Mouse (Mus musculus) forebrain, embryonic 13.5 days (tissue): Measurements from ENCODE around the gene Gm49368. TPM values are rescaled to one million over a fixed set of nuclear protein-coding genes. Genes with fewer than 3 reads are reported as not detected.

Experiments
- ATAC-seq: fragments of 200-750 bp; cut with Nextera tagmentation; 2 replicates; pipeline ENCODE4 v1.8.0; 2017
- H3K27ac ChIP-seq: fragments of 300-500 bp; sonication (generic); 2 replicates; pipeline ENCODE4 v1.5.1; 2015; ENCODE audit warnings: inconsistent platforms, mild to moderate bottlenecking, moderate library complexity
- H3K27me3 ChIP-seq: fragments of 300-500 bp; sonication (generic); 2 replicates; pipeline ENCODE4 v1.6.1; 2015; ENCODE audit warnings: mild to moderate bottlenecking, inconsistent platforms
- H3K36me3 ChIP-seq: fragments of 300-500 bp; sonication (generic); 2 replicates; pipeline ENCODE4 v1.6.1; 2015; ENCODE audit warnings: mild to moderate bottlenecking, inconsistent platforms; ENCODE audit not compliant: poor library complexity, severe bottlenecking
- H3K4me1 ChIP-seq: fragments of 300-500 bp; sonication (generic); 2 replicates; pipeline ENCODE4 v1.6.1; 2015; ENCODE audit warnings: inconsistent platforms
- H3K4me2 ChIP-seq: fragments of 300-500 bp; sonication (generic); 2 replicates; pipeline ENCODE4 v1.6.1; 2015; ENCODE audit warnings: inconsistent platforms, mild to moderate bottlenecking, moderate library complexity
- H3K4me3 ChIP-seq: fragments of 300-500 bp; sonication (generic); 2 replicates; pipeline ENCODE4 v1.5.1; 2015; ENCODE audit warnings: mild to moderate bottlenecking, inconsistent platforms
- H3K9ac ChIP-seq: fragments of 300-500 bp; sonication (generic); 2 replicates; pipeline ENCODE4 v1.6.1; 2015; ENCODE audit warnings: mild to moderate bottlenecking, inconsistent platforms
- H3K9me3 ChIP-seq: fragments of 300-500 bp; sonication (generic); replicated peaks from 2 replicates; pipeline ENCODE4 v1.6.1; 2016; ENCODE audit warnings: inconsistent platforms
- WGBS: fragments of 180-500 bp; shearing (Covaris S2); methylation state at CpG from one replicate; pipeline ENCODE4 v1.1.7; 2015; 5-methylcytosine and 5-hydroxymethylcytosine counted together
- polyA plus RNA-seq: library from polyadenylated mRNA; unstranded; fragments of >200 nt; fragmentation: Nextera tagmentation; extraction: Ambion mirVana; gene quantifications from 2 replicates; pipeline ENCODE4 v1.2.1, GENCODE M21; 2015

Gm49368 gene
- polyA plus RNA-seq, 1 experiment from 2014 or later = not detected

DNA sequence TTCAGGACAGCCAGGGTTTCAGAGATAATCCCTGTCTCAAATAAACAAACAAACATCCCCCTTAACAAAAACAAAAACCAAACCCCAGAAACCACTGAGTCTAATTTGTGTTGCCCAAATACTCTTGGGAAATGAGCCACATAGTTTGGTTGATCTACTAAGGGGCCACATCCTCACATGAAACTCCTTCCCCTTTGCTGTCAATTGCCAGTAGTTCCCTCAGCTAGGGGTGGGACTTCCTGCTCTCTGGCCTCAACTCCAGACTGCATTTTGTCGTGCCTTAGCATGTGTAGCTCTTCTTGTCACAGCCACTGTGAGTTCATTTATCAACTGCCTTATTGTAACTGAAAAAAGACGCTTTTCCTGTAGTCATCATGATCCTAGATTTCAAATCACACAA is 47.8 kb downstream of the Gm49368 start:
- no peak for ATAC-seq
- Histone ChIP-seq H3K4me2 (no peak overlapping the region), H3K9ac (no peak overlapping the region), H3K4me1 (no peaks in the 10 kb centered on the region), H3K4me3 (no peak overlapping the region), H3K36me3 (no peaks in the 10 kb centered on the region), H3K27ac (no peak overlapping the region), H3K9me3 (no peaks in the 10 kb centered on the region), H3K27me3 (no peaks in the 10 kb centered on the region)
- 73% methylated on average over 2 of the region's 2 CpGs for WGBS

DNA sequence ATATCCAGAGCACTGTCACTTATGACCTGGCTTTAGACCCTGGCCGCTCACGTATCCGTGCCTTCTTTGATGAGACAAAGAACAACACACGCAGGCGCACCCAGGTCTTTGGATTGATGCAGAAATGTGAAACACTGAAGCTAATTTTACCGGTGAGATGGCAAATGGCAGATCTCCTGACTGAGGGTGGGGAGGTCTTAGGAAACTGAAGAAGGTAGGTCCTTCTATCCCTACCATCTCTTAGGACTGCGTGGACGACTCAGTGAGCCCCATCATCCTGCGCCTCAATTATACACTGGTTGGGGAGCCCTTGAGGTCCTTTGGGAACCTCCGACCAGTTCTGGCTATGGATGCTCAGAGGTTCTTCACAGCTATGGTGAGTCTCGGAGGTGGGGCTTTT is 49.6 kb downstream of the Gm49368 start:
- no peaks in the 10 kb centered on the region for H3K4me1 ChIP-seq
- no peak overlapping the region for H3K4me2 ChIP-seq
- H3K36me3 ChIP-seq = no peaks in the 10 kb centered on the region
- no peaks in the 10 kb centered on the region for H3K9me3 ChIP-seq
- no peak overlapping the region for H3K27ac ChIP-seq
- ATAC-seq = no peak
- no peak overlapping the region for H3K4me3 ChIP-seq
- no peak overlapping the region for H3K9ac ChIP-seq
- H3K27me3 ChIP-seq = no peaks in the 10 kb centered on the region
- 89% methylated on average over 11 of the region's 11 CpGs for WGBS

DNA sequence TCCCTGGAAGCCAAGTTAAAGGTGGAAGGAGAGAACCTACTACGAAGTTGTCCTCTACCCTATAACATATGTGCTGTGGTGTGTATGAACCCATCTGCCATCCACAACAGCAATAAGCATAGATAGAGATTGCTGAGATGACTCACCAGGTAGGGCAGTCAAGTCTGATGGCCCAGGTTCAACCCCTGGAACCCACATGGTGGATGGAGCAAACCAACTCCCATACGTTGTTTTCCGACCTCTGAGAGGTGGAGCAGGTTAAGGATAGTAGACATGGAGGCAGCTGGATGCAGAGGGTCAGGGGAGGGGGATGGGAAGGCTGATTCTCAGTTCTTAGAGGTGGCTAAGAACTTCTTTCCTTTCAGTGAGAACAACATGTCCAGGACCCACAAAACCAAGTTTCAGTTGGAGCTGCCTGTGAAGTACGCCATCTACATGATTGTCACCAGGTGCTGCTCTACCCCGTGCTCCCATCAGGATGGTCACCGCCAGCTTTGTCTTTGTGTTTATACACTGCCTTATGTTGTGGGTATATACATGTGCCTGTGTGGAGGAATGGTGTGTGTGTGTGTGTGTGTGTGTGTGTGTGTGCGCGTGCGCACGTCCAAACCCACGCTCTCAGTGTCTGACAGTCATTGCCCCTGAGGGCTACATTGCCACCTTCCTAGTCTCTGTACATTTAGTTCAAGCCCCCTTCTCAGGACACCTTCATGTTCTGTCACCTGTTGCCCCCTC is 52.1 kb downstream of the Gm49368 start:
- Histone ChIP-seq H3K4me2 (no peak overlapping the region), H3K4me3 (no peak overlapping the region), H3K9me3 (no peaks in the 10 kb centered on the region), H3K36me3 (no peaks in the 10 kb centered on the region), H3K27ac (no peak overlapping the region), H3K27me3 (no peaks in the 10 kb centered on the region), H3K4me1 (no peaks in the 10 kb centered on the region), H3K9ac (no peak overlapping the region)
- no peak for ATAC-seq
- 88% methylated on average over 11 of the region's 11 CpGs for WGBS

DNA sequence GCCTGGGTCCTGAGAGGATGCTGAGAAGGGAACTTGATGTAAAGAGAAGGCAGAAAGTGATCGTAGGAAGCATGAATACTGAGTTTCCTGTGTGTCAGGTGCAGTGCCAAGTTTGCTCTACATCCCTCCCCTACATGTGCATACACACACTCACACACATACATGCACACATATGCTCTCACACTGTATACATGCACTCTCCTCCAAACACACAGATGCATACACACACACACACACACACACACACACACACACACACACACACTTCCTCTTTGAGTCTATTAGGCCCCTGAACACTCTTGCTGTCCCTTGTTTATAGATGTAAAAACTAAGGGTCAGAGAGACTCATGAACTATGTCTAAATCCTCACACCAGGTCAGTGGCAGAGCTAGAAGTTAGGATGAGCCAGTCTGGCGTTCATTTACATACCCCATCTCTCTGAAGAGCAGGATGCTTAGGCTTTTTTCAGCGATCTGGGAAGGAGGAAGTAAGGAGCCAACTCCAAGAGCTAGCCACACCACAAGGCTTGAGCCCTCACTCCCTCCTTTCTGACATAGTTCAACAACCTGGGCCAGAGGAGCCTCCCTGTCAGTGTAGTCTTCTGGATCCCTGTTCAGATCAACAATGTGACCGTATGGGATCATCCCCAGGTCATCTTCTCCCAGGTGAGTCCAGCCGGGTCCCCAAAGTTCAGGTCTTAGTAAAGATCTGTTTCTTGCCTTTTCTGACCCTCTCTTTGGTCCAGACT is 52.9 kb downstream of the Gm49368 start:
- Histone ChIP-seq H3K9me3 (no peaks in the 10 kb centered on the region), H3K4me1 (no peaks in the 10 kb centered on the region), H3K4me2 (no peak overlapping the region), H3K36me3 (no peaks in the 10 kb centered on the region), H3K27me3 (no peaks in the 10 kb centered on the region), H3K27ac (no peak overlapping the region), H3K4me3 (no peak overlapping the region), H3K9ac (no peak overlapping the region)
- no peak for ATAC-seq
- WGBS = 79% methylated on average over 5 of the region's 5 CpGs

DNA sequence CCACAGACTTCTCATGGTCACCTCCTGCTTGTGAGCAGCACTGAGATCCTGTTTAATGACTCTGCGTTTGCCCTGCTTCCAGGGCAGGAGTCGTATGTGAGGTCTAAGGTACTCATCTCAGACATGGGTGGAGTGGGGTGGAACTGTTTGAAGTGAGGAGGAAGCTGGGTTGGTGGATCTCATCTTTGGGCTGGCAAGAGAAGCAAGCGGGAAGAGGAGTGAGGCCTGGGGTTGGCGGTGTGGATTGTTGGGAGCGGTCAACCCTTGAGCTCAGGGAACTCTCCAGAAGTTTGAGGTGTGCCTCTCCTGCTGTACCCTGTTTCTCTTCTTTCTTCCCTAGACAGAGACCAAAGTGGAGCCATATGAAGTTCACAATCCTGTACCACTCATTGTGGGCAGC is 53.9 kb downstream of the Gm49368 start:
- no peak for ATAC-seq
- H3K27me3 ChIP-seq = no peaks in the 10 kb centered on the region
- H3K9me3 ChIP-seq = no peaks in the 10 kb centered on the region
- H3K4me2 ChIP-seq = no peak overlapping the region
- H3K4me3 ChIP-seq = no peak overlapping the region
- no peak overlapping the region for H3K9ac ChIP-seq
- no peaks in the 10 kb centered on the region for H3K4me1 ChIP-seq
- 91% methylated on average over 5 of the region's 5 CpGs for WGBS
- H3K27ac ChIP-seq = no peak overlapping the region
- no peaks in the 10 kb centered on the region for H3K36me3 ChIP-seq

DNA sequence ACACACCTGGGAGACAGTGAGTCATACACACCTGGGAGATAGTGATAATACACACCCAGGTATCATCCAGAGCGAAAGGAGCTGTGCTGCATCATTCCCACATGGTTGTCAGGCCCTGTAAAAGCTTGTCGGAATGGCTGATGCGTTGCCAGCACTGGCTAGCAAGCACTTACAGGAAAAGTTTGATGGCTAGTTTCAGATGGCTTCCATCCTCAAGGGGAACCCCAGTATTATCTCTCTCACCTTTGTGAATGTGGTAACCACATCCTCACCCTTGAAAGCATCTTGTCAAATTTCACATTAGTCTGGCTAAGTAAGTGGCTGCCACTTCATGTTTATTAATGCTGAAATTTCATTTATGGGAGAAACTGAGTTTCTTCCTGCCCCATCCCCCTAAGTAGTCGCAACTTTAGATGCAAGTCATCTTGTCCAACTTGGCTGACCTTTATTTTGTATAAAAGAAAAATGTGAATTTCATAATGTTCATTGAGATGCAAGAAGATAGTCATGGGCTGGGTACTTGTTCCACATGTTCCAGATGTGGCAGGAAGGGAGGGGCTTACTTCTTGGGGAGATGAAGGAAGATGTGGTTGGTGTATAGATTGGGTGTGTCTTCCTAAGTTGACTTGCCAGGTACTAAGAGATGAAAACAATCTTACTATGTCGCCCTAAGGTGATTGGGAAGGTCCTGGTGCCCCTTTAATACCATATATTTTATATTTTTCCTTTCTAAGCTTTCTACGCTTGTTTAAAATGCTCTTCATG is 57.4 kb downstream of the Gm49368 start:
- WGBS = 83% methylated on average over 6 of the region's 6 CpGs
- Histone ChIP-seq H3K27ac (no peak overlapping the region), H3K4me2 (no peak overlapping the region), H3K27me3 (no peaks in the 10 kb centered on the region), H3K4me1 (no peaks in the 10 kb centered on the region), H3K36me3 (no peaks in the 10 kb centered on the region), H3K9ac (no peak overlapping the region), H3K9me3 (no peaks in the 10 kb centered on the region), H3K4me3 (no peak overlapping the region)
- no peak for ATAC-seq

DNA sequence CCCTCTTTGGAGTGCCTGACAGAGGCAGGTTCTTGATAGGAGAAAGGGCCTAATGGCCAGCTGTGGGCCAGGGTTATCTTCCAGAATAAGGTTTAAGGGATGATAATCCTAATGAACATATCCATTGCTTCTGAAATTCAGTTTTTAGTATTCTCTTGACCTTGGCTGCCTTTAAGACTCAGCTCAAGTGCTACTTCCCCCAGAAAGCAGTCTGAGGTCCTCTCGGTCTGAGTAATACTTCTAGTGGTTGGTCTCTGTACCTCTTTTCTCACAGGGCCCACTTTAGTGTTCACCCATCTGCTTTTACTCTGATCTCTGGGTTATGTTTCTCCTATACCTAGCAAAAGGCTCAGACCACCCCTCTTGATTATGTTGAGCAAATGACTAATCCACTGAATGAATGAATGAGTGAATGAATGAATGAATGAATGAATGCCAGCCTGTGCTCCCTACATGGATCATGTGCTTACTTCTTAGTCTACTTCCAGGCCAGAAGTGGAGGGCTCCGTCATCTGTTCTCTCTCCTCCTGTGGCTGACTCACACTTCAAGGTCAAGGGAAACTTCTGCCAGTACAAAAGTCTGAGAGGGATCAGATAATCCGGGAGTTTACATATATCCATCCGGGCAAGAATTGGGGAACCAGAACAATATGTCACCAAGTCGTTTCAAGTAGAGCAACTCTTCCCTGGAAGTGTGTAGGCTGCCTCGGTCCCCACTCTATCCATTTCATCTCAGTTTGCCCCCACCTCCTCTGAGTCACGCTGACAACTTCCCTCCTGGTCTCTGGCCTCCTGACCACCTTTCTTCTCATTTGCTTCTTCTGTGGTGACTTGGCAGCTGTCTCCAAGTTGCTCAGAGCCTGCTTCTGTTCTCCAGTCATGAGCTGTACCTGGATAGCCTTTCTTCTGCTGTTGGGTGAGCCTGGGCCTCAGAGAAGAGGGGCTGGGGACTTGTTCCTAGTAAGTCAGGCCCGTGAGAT is 66.5 kb downstream of the Gm49368 start, which contains the start of gene Itgax:
Itgax (plus strand) TSS at position 807 of the 980 bp plus-strand sequence.
- H3K4me2 ChIP-seq = no peak within 1 kb of the TSS
- H3K4me3 ChIP-seq = no peak within 1 kb of the TSS
- WGBS = 85% methylated on average over 8 of the region's 8 CpGs
- H3K4me1 ChIP-seq = no peaks in the 10 kb centered on the region
- H3K27ac ChIP-seq = no peak within 1 kb of the TSS
- no peaks in the 10 kb centered on the region for H3K36me3 ChIP-seq
- H3K9me3 ChIP-seq = no peaks in the 10 kb centered on the region
- H3K27me3 ChIP-seq = no peaks in the 10 kb centered on the region
- no peak within 1 kb of the TSS for H3K9ac ChIP-seq
- ATAC-seq = no peak

DNA sequence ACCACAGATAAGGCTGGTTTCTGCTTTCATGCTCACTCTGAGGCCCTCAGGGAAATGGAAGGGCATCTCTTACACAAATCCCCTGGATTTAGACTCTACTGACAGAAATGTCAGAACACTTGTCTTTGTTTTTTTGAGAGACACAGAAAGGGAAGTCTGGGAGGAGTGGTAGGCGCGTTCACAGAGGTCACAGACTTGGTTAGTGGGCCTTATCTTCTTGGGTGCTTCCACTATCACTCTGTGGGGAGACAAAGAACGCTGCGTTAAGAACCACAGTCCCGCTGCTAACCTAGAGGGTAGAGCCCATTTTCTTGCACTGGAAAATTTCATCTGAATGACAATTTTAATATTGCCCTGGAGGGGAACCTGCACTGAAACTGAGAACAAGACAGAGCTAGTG is 69.7 kb downstream of the Gm49368 start:
- ATAC-seq = no peak
- no peaks in the 10 kb centered on the region for H3K36me3 ChIP-seq
- no peak overlapping the region for H3K4me3 ChIP-seq
- no peaks in the 10 kb centered on the region for H3K4me1 ChIP-seq
- H3K9me3 ChIP-seq = no peaks in the 10 kb centered on the region
- no peaks in the 10 kb centered on the region for H3K27me3 ChIP-seq
- H3K9ac ChIP-seq = no peak overlapping the region
- 91% methylated on average over 5 of the region's 5 CpGs for WGBS
- H3K27ac ChIP-seq = no peak overlapping the region
- H3K4me2 ChIP-seq = no peak overlapping the region

DNA sequence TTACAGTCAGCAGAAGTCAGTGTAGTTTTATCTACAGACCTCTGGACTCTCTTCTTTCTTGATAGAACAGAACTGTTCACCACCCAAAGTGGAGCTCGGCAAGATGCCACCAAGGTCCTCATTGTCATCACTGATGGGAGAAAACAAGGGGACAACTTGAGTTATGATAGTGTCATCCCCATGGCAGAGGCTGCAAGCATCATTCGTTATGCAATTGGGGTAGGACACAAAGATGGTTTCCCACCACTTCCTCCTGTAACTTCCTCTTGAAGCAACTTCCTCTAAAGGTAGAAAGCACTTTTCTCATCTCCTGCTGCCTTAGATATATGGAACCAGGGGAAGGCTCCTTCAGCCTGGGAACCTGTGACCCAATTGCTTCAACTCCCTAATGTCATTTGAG is 71.1 kb downstream of the Gm49368 start:
- Histone ChIP-seq H3K9ac (no peak overlapping the region), H3K27me3 (no peaks in the 10 kb centered on the region), H3K9me3 (no peaks in the 10 kb centered on the region), H3K36me3 (no peaks in the 10 kb centered on the region), H3K4me1 (no peaks in the 10 kb centered on the region), H3K4me3 (no peak overlapping the region), H3K27ac (no peak overlapping the region), H3K4me2 (no peak overlapping the region)
- no peak for ATAC-seq
- WGBS = 90% methylated on average over 2 of the region's 2 CpGs

DNA sequence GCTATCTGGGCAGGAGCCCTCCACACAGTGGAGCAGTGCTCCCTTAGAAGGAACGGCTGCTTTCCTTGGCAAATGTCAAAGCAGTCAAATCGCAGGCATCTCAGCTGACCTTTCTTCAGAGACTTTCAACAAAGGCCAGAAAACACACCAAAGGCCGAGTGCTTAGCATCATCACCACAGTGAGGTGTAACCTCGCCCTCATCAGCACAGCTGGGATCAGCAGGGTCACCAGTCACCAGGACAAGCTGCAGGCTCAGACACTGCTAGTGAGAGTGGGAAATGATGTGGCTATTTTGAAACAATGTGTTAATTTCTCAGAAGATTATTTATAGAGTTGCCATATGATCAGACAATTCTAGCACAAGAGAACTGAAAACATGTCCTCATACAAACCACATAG is 74.4 kb downstream of the Gm49368 start:
- Histone ChIP-seq H3K27me3 (no peaks in the 10 kb centered on the region), H3K4me2 (no peak overlapping the region), H3K9ac (no peak overlapping the region), H3K4me3 (no peak overlapping the region), H3K4me1 (no peaks in the 10 kb centered on the region), H3K36me3 (no peaks in the 10 kb centered on the region), H3K27ac (no peak overlapping the region), H3K9me3 (no peaks in the 10 kb centered on the region)
- WGBS = 60% methylated on average over 4 of the region's 4 CpGs
- ATAC-seq = no peak

DNA sequence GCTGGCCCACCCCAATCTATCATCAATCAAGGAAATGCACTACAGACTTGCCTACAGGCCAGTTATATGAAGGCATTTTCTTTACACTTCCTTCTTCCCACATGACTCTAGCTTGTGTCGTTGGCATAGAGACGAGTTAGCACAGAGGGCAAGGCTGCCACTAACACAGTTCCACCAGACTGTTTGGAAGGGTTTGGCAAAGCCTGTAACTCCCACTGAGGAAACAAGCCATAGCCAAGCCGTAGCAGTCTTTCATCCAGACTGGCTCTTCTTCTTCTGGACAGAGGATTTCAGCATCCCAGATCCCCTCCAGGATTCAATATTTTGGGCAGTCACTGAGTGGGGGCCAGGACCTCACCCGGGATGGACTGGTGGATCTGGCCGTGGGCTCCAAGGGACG is 77.1 kb downstream of the Gm49368 start:
- no peak overlapping the region for H3K9ac ChIP-seq
- no peaks in the 10 kb centered on the region for H3K27me3 ChIP-seq
- ATAC-seq = no peak
- H3K4me1 ChIP-seq = no peaks in the 10 kb centered on the region
- no peak overlapping the region for H3K4me3 ChIP-seq
- no peaks in the 10 kb centered on the region for H3K36me3 ChIP-seq
- no peak overlapping the region for H3K4me2 ChIP-seq
- no peaks in the 10 kb centered on the region for H3K9me3 ChIP-seq
- H3K27ac ChIP-seq = no peak overlapping the region
- 96% methylated on average over 6 of the region's 6 CpGs for whole genome bisulfite sequencing
